Mouse (Mus musculus) adrenal gland, adult 18-20 months (tissue): Measurements from ENCODE around the gene Lrriq1. TPM values are rescaled to one million over a fixed set of nuclear protein-coding genes. Genes with fewer than 3 reads are reported as not detected.

ENCODE experiments used
- DNase-seq, 2 experiments: peaks; one replicate each; pipeline ENCODE4 v3.0.0; 2021 to 2022; ENCODE audit warnings: low spot score in 2 of 2
- long read RNA-seq, 2 experiments: library from polyadenylated mRNA; stranded (forward); transcript quantifications; one replicate each; pipeline ENCODE4 v2.0.0; 2021
- total RNA-seq, 2 experiments: library from RNA; stranded (reverse); gene quantifications; 1 replicate in 1 of 2; 2 replicates in 1 of 2; pipeline ENCODE4 v1.2.3; 2021

Lrriq1 gene
- under 1 TPM; 0.10 to 0.27 TPM for total RNA-seq
- long read RNA-seq, experiment 1, result 0 reads
- long read RNA-seq, experiment 2, result 0 reads

- DNase-seq, result peak; percentile 20 to 31
Observed at GRCm38 (mm10) chr10:103235707-103236459, at the start of gene Lrriq1. Lrriq1 (minus strand) TSS chr10:103236322.

- DNase-seq, result no peak
Observed at GRCm38 (mm10) chr10:103253842-103254803, 18.0 kb upstream of the Lrriq1 start.

- no peak for DNase-seq
Observed at GRCm38 (mm10) chr10:103236460-103236772, 294 bp upstream of the Lrriq1 start.

GRCm38 (mm10) chr10:103226646-103227045 is 9.5 kb downstream of the Lrriq1 start:
- DNase-seq, result no peak

- no peak for DNase-seq
Observed at GRCm38 (mm10) chr10:103194655-103195328, 41.3 kb downstream of the Lrriq1 start.

GRCm38 (mm10) chr10:103145769-103146379 is 90.2 kb downstream of the Lrriq1 start:
- no peak for DNase-seq

GRCm38 (mm10) chr10:103144927-103145768 is 91.0 kb downstream of the Lrriq1 start:
- no peak for DNase-seq

- no peak for DNase-seq
Observed at GRCm38 (mm10) chr10:103142526-103142925, 93.6 kb downstream of the Lrriq1 start.

- DNase-seq, result no peak
Observed at GRCm38 (mm10) chr10:103141532-103141931, 94.6 kb downstream of the Lrriq1 start.

- DNase-seq, result no peak
Observed at GRCm38 (mm10) chr10:103140609-103141008, 95.5 kb downstream of the Lrriq1 start.

GRCm38 (mm10) chr10:103114629-103115028 is 121.5 kb downstream of the Lrriq1 start:
- DNase-seq, result no peak

GRCm38 (mm10) chr10:103108090-103108489 is 128.0 kb downstream of the Lrriq1 start:
- DNase-seq, result no peak

GRCm38 (mm10) chr10:103086101-103086500 is 150.0 kb downstream of the Lrriq1 start:
- no peak for DNase-seq

- DNase-seq, result no peak
Observed at GRCm38 (mm10) chr10:103049593-103049992, 186.5 kb downstream of the Lrriq1 start.

GRCm38 (mm10) chr10:103046623-103047022 is 189.5 kb downstream of the Lrriq1 start:
- DNase-seq, result no peak

- no peak for DNase-seq
Observed at GRCm38 (mm10) chr10:103045019-103045418, 191.1 kb downstream of the Lrriq1 start.

GRCm38 (mm10) chr10:103035002-103035640 is 201.0 kb downstream of the Lrriq1 start:
- no peak for DNase-seq

GRCm38 (mm10) chr10:103030931-103031330 is 205.2 kb downstream of the Lrriq1 start:
- DNase-seq, result no peak

- DNase-seq, result no peak
Observed at GRCm38 (mm10) chr10:103029730-103030490, 206.2 kb downstream of the Lrriq1 start, which contains the start of gene Alx1. Alx1 (minus strand) TSS chr10:103030215.
